Mouse (Mus musculus): ENCODE measurements around the gene Cep97.
"Not testable (repeated sequence)": the region's sequence is repeated elsewhere in the genome, so short reads cannot be mapped to it uniquely, and the experiment has no call there.

The Cep97 gene

GRCm38 (mm10) chr16:55934453-55935037 lies at the start of gene Cep97:
TSS of gene Cep97 (minus strand) at chr16:55934855.
- peak; percentile 88 to 93 for DNase-seq (ENCODE audit: low spot score in 2 of 2)

GRCm38 (mm10) chr16:55974903-55975285 lies 40.2 kb upstream of the Cep97 start:
- DNase-seq (ENCODE audit: low spot score in 2 of 2), result no peak

GRCm38 (mm10) chr16:55974256-55974902 lies 39.7 kb upstream of the Cep97 start:
- DNase-seq (ENCODE audit: low spot score in 2 of 2), result peak; percentile 92

GRCm38 (mm10) chr16:55973431-55974255 lies 39.0 kb upstream of the Cep97 start, which contains the start of gene Zbtb11:
TSS of gene Zbtb11 (plus strand) at chr16:55973883.
- DNase-seq (ENCODE audit: low spot score in 2 of 2), result peak; percentile 99 to 100

GRCm38 (mm10) chr16:55972626-55973201 lies 38.1 kb upstream of the Cep97 start:
- DNase-seq (ENCODE audit: low spot score in 2 of 2), result no peak

- no peak for DNase-seq (ENCODE audit: low spot score in 2 of 2)
These were observed 37.3 kb upstream of the Cep97 start for GRCm38 (mm10) chr16:55971735-55972615.

GRCm38 (mm10) chr16:55970416-55970815 lies 35.8 kb upstream of the Cep97 start:
- DNase-seq (ENCODE audit: low spot score in 2 of 2), result no peak

- DNase-seq (ENCODE audit: low spot score in 2 of 2), result peak in 1 of 2 experiments; percentile 32
These were observed 34.5 kb upstream of the Cep97 start for GRCm38 (mm10) chr16:55969147-55969546.

GRCm38 (mm10) chr16:55967221-55967620 lies 32.6 kb upstream of the Cep97 start:
- DNase-seq (ENCODE audit: low spot score in 2 of 2), result no peak

GRCm38 (mm10) chr16:55966212-55966871 lies 31.7 kb upstream of the Cep97 start, which contains the start of gene Rpl24:
TSS of gene Rpl24 (plus strand) at chr16:55966275.
- peak; percentile 87 to 91 for DNase-seq (ENCODE audit: low spot score in 2 of 2)

GRCm38 (mm10) chr16:55964126-55964949 lies 29.7 kb upstream of the Cep97 start:
- peak in 1 of 2 experiments; percentile 39 for DNase-seq (ENCODE audit: low spot score in 2 of 2)

- DNase-seq (ENCODE audit: low spot score in 2 of 2), result not testable (repeated sequence)
These were observed 28.4 kb upstream of the Cep97 start for GRCm38 (mm10) chr16:55963068-55963467.

GRCm38 (mm10) chr16:55954196-55954595 lies 19.5 kb upstream of the Cep97 start:
- peak in 1 of 2 experiments; percentile 0 for DNase-seq (ENCODE audit: low spot score in 2 of 2)

- peak in 1 of 2 experiments; percentile 24 for DNase-seq (ENCODE audit: low spot score in 2 of 2)
These were observed 18.1 kb upstream of the Cep97 start for GRCm38 (mm10) chr16:55952771-55953170.

GRCm38 (mm10) chr16:55951679-55952327 lies 17.1 kb upstream of the Cep97 start:
- DNase-seq (ENCODE audit: low spot score in 2 of 2), result peak; percentile 2 to 12

- DNase-seq (ENCODE audit: low spot score in 2 of 2), result peak; percentile 79 to 95
These were observed 16.5 kb upstream of the Cep97 start for GRCm38 (mm10) chr16:55950946-55951678.

GRCm38 (mm10) chr16:55950462-55950861 lies 15.8 kb upstream of the Cep97 start:
- DNase-seq (ENCODE audit: low spot score in 2 of 2), result peak; percentile 10 to 23

- DNase-seq (ENCODE audit: low spot score in 2 of 2), result peak; percentile 90 to 92
These were observed 14.3 kb upstream of the Cep97 start for GRCm38 (mm10) chr16:55948963-55949362.

Measured in thymus, postnatal 10 days (tissue).